Mouse (Mus musculus) brain, embryonic 14.5 days (tissue): ENCODE measurements at regions not wholly inside any gene's neighbourhood (a gene's known extent, or its start where the extent isn't known, plus 50 kb on each side); places are given as distances from the start of the nearest gene placed in this dataset.

Source experiments
- DNase-seq: peaks from one replicate; pipeline ENCODE4 v3.0.0-alpha.2; 2011; ENCODE audit warnings: low read depth
- CTCF ChIP-seq: fragments of 200-500 bp; IDR thresholded peaks from 2 replicates; pipeline ENCODE4 v1.5.1; 2012; ENCODE audit warnings: inconsistent platforms, mild to moderate bottlenecking, moderate library complexity, borderline replicate concordance; ENCODE audit not compliant: insufficient read depth, insufficient read length; ENCODE audit errors: extremely low read depth
- POLR2A ChIP-seq: fragments of 200-500 bp; IDR thresholded peaks from 2 replicates; pipeline ENCODE4 v1.6.1; 2012; ENCODE audit warnings: mild to moderate bottlenecking, inconsistent platforms, borderline replicate concordance; ENCODE audit not compliant: poor library complexity, insufficient read depth, insufficient read length, severe bottlenecking; ENCODE audit errors: extremely low read depth

DNA sequence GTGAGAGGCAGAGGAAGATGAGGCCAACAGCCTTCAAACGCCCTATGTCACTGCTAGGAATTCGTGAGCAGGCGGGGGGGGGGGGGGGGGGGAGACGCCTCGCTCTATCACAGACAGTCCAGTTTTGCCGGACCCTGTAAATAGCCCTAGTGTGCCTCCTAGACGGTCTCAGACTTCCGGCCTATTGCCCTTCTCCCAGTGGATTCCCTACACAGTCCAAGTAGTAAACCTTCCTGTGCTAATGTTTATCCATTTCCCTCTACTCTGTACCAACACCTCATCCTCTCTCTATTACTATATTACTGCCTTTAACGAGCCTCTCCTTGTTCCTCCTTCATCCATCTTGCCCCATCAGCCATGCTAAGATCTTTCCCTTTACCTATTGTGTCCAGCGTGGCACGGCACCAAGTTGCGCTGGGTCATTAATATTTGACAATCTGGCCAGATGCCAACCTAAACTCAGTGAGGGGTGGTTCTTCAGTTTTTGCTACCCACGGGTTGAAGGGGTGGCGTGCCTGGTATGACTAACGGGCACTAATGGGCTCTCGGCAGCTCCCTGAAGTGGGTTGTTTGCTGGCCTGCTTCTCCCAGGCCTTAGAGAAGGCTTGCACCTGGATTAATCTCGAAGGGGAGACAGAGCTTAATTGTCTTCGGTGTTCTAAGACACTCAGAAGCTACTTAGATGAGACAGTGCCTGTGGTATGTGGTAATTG, 220.0 kb upstream of the Tmem45b start:
- peak; percentile 64 for DNase-seq
- no peak for TF ChIP-seq CTCF
- no peak for TF ChIP-seq POLR2A

DNA sequence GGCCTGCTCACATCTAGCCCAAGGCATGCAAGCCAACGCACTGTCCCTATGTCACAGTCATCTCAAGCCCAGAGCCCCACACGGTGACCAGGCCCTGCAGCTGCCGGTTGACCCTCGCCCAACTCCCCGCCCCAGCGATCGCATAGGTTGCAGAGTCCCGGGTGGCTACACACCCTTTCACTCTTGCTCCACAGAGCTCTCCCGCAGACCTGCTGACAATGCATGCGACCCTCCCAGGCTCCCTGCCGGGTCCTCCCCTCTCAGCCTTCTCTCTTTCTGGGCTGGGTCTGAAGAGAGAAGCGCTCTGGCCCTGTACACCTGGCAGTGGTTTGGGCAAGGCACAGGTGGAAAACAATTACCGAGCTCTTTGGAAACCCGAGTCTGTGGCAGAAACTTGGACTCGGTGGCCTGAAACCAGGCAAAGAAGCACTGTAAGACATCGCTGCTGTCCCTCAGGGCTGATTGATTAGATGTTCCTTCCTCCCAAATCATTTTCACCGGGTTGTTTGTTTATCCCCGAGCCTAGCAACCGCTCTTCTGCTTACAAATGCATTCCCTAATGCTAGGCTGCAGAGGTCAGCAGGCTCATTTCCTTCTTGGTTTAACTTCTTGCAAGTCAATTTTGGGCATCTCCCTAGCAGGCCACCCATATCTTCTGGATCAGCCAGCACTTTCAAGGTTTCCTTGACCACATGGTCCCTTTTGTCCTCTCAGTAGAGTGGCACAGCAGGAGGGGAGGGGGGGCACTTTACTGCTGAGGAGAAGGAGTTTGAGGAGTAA, 219.2 kb upstream of the Tmem45b start:
- peak; percentile 27 for DNase-seq
- no peak for TF ChIP-seq CTCF
- TF ChIP-seq POLR2A = no peak

DNA sequence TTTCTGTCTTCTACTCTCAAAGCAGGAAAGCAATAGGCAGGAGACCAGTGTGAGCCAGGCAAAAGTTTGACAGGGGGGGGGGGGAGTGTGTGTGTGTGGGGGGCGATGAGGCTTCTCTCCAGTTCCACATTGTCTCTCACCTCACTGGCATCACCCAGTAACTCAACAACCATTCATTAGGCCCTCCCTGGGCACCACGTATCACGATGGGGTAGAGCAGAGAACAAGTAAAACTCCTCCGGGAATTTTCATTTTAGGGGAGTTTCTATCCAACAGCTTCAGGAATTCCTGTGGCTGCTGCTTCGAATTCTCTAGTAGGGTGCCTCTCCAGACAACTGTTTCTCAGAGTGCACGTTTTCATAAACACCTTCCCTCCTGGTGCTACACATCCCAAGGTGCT, 218.6 kb upstream of the Tmem45b start:
- TF ChIP-seq POLR2A = no peak
- no peak for TF ChIP-seq CTCF
- DNase-seq = no peak

DNA sequence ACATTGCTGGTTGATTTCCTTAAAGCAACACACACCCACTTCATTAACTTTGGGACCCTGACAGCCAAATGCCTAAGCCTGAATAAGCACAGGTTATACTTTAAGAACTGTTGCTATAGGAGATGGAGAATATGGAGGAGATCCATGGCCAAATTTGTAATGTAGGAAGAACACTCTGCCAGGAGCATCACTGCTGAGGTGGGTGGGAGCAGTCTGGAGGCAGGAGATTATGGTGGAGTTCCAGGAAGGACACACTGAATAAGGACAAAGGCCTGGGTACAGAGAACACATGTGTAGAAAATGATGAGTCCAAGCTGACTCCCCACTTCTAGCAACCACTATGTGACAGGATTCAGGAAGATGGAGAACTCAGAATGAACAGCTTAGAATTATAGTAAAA, 212.9 kb upstream of the Tmem45b start:
- TF ChIP-seq POLR2A = no peak
- no peak for DNase-seq

DNA sequence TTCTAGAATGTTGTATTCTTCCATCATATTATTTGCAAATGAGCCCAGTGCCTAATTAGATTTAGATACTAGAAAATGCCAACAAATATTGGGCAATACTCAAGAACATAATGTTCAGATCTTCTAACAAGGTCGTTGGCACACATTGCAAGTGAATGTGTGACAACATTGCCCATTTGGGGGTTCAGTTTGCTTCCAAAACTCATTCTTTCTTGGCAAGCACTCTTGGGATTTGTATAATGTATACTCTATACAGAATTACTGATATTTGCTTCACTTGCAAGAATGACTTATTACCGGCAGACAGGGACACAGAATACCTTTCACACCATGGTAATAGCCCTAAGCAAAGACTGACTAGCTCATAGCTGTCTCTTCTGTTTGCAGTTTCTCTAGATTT, 194.8 kb upstream of the Tmem45b start:
- no peak for TF ChIP-seq CTCF
- TF ChIP-seq POLR2A = no peak
- DNase-seq = peak; percentile 53

DNA sequence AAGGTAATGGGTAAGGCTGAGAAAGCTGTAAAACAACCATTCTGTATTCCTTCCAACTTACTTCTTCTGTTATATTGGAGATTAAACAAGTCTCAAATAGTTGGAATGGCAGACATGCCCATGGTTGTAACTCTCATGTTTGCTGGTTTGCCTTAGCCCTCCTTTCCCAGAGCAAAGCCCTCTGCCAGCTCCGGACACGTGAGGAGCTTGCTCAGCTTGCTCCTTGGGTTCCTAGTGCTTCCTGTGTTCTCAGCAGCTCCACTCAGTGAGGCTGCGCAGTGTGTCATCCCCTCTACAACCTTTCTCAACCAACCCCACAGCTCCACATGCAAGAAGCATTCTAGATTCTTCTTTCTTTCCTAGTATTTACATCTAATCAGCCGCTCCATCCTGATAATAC, 193.3 kb upstream of the Tmem45b start:
- TF ChIP-seq CTCF (no peak), POLR2A (no peak)
- no peak for DNase-seq

DNA sequence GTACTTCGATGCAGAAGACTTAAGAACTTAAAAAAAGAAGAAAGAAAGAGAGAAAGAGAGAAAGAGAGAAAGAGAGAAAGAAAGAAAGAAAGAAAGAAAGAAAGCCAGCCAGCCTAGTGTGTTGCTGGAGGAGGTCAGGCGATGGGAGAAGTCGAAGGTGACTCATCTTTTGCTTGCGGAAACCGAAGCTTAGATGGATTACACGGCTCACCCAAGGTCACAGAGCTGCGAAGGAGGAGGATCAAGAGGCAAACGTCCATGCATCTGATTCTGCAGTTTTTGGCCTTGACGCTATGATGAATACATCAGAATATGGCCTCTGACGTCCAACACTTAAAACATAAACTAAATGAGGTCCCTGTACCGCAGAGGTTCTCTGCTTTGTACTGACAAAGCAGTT, 192.4 kb upstream of the Tmem45b start:
- no peak for DNase-seq
- TF ChIP-seq CTCF (no peak), POLR2A (no peak)

DNA sequence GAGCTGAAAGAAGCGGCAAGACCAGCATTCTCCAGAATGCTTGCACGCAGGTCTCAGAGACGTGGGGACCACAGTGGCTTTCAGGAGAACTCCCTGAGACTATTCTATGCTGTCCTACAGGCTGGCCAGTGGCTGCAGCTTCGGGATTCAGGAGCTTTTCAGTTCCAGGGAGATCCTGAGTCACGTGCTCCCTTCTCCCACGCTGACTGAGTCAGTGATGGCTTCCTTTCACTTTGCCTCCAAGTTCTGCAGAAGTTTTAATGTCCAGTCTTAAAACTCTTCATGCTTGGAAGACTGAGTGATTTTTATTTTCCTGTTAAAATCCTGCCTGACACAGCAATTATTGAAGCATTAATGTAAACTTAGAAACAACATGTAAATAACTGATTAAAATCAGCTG, 190.5 kb upstream of the Tmem45b start:
- TF ChIP-seq CTCF (no peak), POLR2A (no peak)

DNA sequence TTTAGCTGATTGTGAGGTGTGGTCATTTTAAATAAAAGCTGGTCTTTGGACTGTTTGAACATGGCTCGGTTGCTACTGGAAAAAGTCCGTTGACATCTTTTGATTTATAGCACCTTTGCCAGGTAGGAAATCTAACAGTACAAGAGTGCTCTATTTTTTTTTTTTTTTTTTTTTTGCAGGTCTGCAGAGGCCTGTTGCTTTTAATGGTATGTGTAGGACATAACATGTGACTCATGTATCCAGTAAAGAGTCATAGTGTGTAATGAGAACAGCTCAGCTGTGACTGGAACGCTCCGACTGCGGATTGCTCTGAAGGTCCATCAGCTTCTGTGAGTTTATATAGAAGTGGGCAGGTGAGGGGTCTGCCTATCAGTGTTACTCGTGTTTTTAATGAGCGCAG, 190.0 kb upstream of the Tmem45b start:
- TF ChIP-seq POLR2A (no peak), CTCF (no peak)

More for the DNA sequence above, 190.5 kb upstream of the Tmem45b start:
- no peak for DNase-seq

DNA sequence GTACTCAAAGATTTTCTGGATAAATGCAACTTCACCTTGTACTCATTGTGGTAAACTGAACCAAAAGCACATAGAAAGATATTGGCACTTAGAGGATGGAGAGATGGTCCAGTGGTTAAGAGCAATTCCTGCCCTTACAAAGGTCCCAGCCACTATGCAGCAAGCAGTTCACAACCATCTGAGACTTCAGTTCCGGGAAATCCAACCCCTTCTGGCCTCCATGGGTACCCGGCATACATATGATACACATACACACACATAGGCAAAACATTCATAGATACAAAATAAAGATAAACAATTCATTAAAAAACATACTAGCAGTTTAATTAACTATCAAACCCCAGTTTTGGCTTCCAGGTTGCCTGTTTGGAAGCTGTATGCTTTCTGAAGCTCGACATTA, 189.5 kb upstream of the Tmem45b start:
- no peak for TF ChIP-seq CTCF
- no peak for TF ChIP-seq POLR2A
- no peak for DNase-seq

More for the DNA sequence above, 190.0 kb upstream of the Tmem45b start:
- no peak for DNase-seq

DNA sequence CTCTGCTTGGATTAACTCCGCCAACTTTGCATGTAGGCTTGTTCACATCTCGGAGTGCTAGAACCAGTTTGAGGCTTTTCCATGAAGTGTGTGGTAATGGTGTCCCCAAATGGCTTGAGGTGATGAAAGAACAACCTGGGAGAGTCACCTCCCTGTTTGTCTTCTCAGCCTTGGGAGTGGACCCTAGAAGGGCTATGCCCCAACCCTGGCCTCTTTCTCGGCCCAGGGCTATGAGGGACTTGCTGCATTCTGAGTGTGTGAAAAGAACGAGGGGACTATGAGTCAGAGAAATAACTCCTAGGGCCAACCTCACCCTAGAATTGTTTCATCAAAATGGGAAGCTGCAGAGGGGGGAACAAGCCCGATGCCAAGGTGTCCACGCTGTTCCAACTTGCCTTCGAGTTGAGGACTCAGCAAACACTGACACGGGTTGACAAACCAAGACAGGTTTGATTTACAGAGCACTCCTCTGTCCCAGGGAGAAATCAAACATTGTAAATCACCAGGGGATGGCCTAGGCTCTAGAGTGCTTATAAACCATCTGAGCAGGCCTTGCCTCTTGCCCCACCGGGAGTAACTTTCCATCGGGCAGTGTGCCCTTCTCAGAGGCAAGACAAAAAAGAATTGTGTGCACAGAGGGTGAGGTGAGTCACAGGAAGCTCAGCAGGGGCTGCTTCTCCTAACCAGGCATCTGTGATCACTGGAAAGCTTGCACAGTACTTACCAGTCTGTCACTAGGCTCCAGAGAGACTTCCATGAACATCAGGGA, 186.3 kb upstream of the Tmem45b start:
- no peak for DNase-seq
- TF ChIP-seq POLR2A (no peak), CTCF (no peak)
